Mouse (Mus musculus): Measurements from ENCODE around the gene Sema3f. TPM values are rescaled to one million over a fixed set of nuclear protein-coding genes. Genes with fewer than 3 reads are reported as not detected.

Sema3f gene
- polyA plus RNA-seq, 1 experiment from 2014 or later: 8.1 TPM

- ATAC-seq (ENCODE audit: insufficient number of reproducible peaks, low FRiP score): no peak
- Histone ChIP-seq H3K4me1 (replicated peaks) (peaks cover 26% of the 10 kb centered on the region), H3K4me2 (no peak overlapping the region), H3K4me3 (no peak overlapping the region), H3K36me3 (peaks cover 11% of the 10 kb centered on the region), H3K9ac (no peak overlapping the region), H3K27me3 (replicated peaks) (peaks cover 28% of the 10 kb centered on the region), H3K9me3 (replicated peaks) (no peaks in the 10 kb centered on the region), H3K27ac (ENCODE audit: poor library complexity, severe bottlenecking) (no peak overlapping the region)
- 21% methylated on average over 7 of the region's 7 CpGs for WGBS
Measured at GRCm38 (mm10) chr9:107734567-107734971, 24.3 kb upstream of the Sema3f start.

- no peak overlapping the region for H3K9ac ChIP-seq
- WGBS: 64% methylated on average over 3 of the region's 3 CpGs
- peaks cover 7% of the 10 kb centered on the region for H3K27me3 ChIP-seq (replicated peaks)
- H3K9me3 ChIP-seq (replicated peaks): no peaks in the 10 kb centered on the region
- H3K4me3 ChIP-seq: no peak overlapping the region
- ATAC-seq (ENCODE audit: insufficient number of reproducible peaks, low FRiP score): no peak
- peaks cover 16% of the 10 kb centered on the region for H3K4me1 ChIP-seq (replicated peaks)
- no peak overlapping the region for H3K4me2 ChIP-seq
- H3K27ac ChIP-seq (ENCODE audit: poor library complexity, severe bottlenecking): no peak overlapping the region
- no peaks in the 10 kb centered on the region for H3K36me3 ChIP-seq
Measured at GRCm38 (mm10) chr9:107729709-107730108, 19.4 kb upstream of the Sema3f start.

- Histone ChIP-seq H3K27me3 (replicated peaks) (peaks cover under 1% of the 10 kb centered on the region), H3K9ac (no peak overlapping the region), H3K27ac (ENCODE audit: poor library complexity, severe bottlenecking) (no peak overlapping the region), H3K9me3 (replicated peaks) (no peaks in the 10 kb centered on the region), H3K4me3 (no peak overlapping the region), H3K36me3 (no peaks in the 10 kb centered on the region), H3K4me2 (no peak overlapping the region), H3K4me1 (replicated peaks) (peaks cover 18% of the 10 kb centered on the region)
- no peak for ATAC-seq (ENCODE audit: insufficient number of reproducible peaks, low FRiP score)
- WGBS: 28% methylated on average over 6 of the region's 6 CpGs
Measured at GRCm38 (mm10) chr9:107728919-107729670, 18.8 kb upstream of the Sema3f start.

- H3K27me3 ChIP-seq (replicated peaks): 0 out of 2 replicates have a peak, but pooled peaks cover 6% of the 10 kb centered on the region
- no peak overlapping the region for H3K27ac ChIP-seq (ENCODE audit: poor library complexity, severe bottlenecking)
- 55% methylated on average over 3 of the region's 3 CpGs for WGBS
- no peak overlapping the region for H3K4me3 ChIP-seq
- no peaks in the 10 kb centered on the region for H3K36me3 ChIP-seq
- H3K4me2 ChIP-seq: no peak overlapping the region
- no peaks in the 10 kb centered on the region for H3K9me3 ChIP-seq (replicated peaks)
- peaks cover 31% of the 10 kb centered on the region for H3K4me1 ChIP-seq (replicated peaks)
- no peak for ATAC-seq (ENCODE audit: insufficient number of reproducible peaks, low FRiP score)
- H3K9ac ChIP-seq: no peak overlapping the region
Measured at GRCm38 (mm10) chr9:107727041-107727440, 16.8 kb upstream of the Sema3f start.

- Histone ChIP-seq H3K9ac (no peak overlapping the region), H3K4me1 (replicated peaks) (peaks cover 31% of the 10 kb centered on the region), H3K4me2 (no peak overlapping the region), H3K27me3 (replicated peaks) (0 out of 2 replicates have a peak, but pooled peaks cover 6% of the 10 kb centered on the region), H3K36me3 (no peaks in the 10 kb centered on the region), H3K27ac (ENCODE audit: poor library complexity, severe bottlenecking) (peak overlapping the region; percentile 51; the same call in 1 of the 2 replicates), H3K4me3 (no peak overlapping the region), H3K9me3 (replicated peaks) (no peaks in the 10 kb centered on the region)
- 75% methylated on average over 1 of the region's 1 CpGs for WGBS
- no peak for ATAC-seq (ENCODE audit: insufficient number of reproducible peaks, low FRiP score)
Measured at GRCm38 (mm10) chr9:107724796-107725195, 14.5 kb upstream of the Sema3f start.

- H3K4me1 ChIP-seq (replicated peaks): peaks cover 27% of the 10 kb centered on the region
- 1% methylated on average over 11 of the region's 11 CpGs for WGBS
- no peaks in the 10 kb centered on the region for H3K36me3 ChIP-seq
- H3K4me3 ChIP-seq: peak overlapping the region; percentile 2; the same call in 1 of the 2 replicates
- no peaks in the 10 kb centered on the region for H3K9me3 ChIP-seq (replicated peaks)
- peak overlapping the region; percentile 51 for H3K27ac ChIP-seq (ENCODE audit: poor library complexity, severe bottlenecking)
- peak overlapping the region; percentile 45 for H3K4me2 ChIP-seq
- peak; percentile 49 for ATAC-seq (ENCODE audit: insufficient number of reproducible peaks, low FRiP score)
- H3K9ac ChIP-seq: peak overlapping the region; percentile 37
- H3K27me3 ChIP-seq (replicated peaks): 0 out of 2 replicates have a peak, but pooled peaks cover 6% of the 10 kb centered on the region
Measured at GRCm38 (mm10) chr9:107723794-107724531, 13.7 kb upstream of the Sema3f start.

GRCm38 (mm10) chr9:107723292-107723691, 13.0 kb upstream of the Sema3f start:
- Histone ChIP-seq H3K27me3 (replicated peaks) (0 out of 2 replicates have a peak, but pooled peaks cover 6% of the 10 kb centered on the region), H3K9me3 (replicated peaks) (no peaks in the 10 kb centered on the region), H3K9ac (peak overlapping the region; percentile 41), H3K36me3 (no peaks in the 10 kb centered on the region), H3K4me2 (peak overlapping the region; percentile 45), H3K4me1 (replicated peaks) (peaks cover 21% of the 10 kb centered on the region), H3K27ac (ENCODE audit: poor library complexity, severe bottlenecking) (no peak overlapping the region), H3K4me3 (no peak overlapping the region)
- 12% methylated on average over 6 of the region's 6 CpGs for WGBS
- no peak for ATAC-seq (ENCODE audit: insufficient number of reproducible peaks, low FRiP score)

- 75% methylated on average over 10 of the region's 10 CpGs for WGBS
- no peak overlapping the region for H3K9ac ChIP-seq
- no peak overlapping the region for H3K27ac ChIP-seq (ENCODE audit: poor library complexity, severe bottlenecking)
- ATAC-seq (ENCODE audit: insufficient number of reproducible peaks, low FRiP score): no peak
- no peak overlapping the region for H3K4me2 ChIP-seq
- H3K4me1 ChIP-seq (replicated peaks): peaks cover 41% of the 10 kb centered on the region
- H3K4me3 ChIP-seq: no peak overlapping the region
- no peaks in the 10 kb centered on the region for H3K9me3 ChIP-seq (replicated peaks)
- H3K36me3 ChIP-seq: no peaks in the 10 kb centered on the region
- H3K27me3 ChIP-seq (replicated peaks): peaks cover 6% of the 10 kb centered on the region; the same call in 1 of the 2 replicates
Measured at GRCm38 (mm10) chr9:107718781-107719540, 8.7 kb upstream of the Sema3f start.

GRCm38 (mm10) chr9:107716951-107717350, 6.7 kb upstream of the Sema3f start:
- Histone ChIP-seq H3K4me3 (no peak overlapping the region), H3K4me1 (replicated peaks) (peaks cover 36% of the 10 kb centered on the region), H3K27me3 (replicated peaks) (peaks cover under 1% of the 10 kb centered on the region; the same call in 1 of the 2 replicates), H3K9ac (no peak overlapping the region), H3K36me3 (no peaks in the 10 kb centered on the region), H3K27ac (ENCODE audit: poor library complexity, severe bottlenecking) (no peak overlapping the region), H3K9me3 (replicated peaks) (no peaks in the 10 kb centered on the region), H3K4me2 (no peak overlapping the region)
- no peak for ATAC-seq (ENCODE audit: insufficient number of reproducible peaks, low FRiP score)
- 41% methylated on average over 6 of the region's 6 CpGs for WGBS

- no peak overlapping the region for H3K27ac ChIP-seq (ENCODE audit: poor library complexity, severe bottlenecking)
- no peak overlapping the region for H3K4me3 ChIP-seq
- WGBS: 78% methylated on average over 2 of the region's 2 CpGs
- peaks cover 13% of the 10 kb centered on the region for H3K27me3 ChIP-seq (replicated peaks)
- no peaks in the 10 kb centered on the region for H3K36me3 ChIP-seq
- no peaks in the 10 kb centered on the region for H3K9me3 ChIP-seq (replicated peaks)
- H3K9ac ChIP-seq: no peak overlapping the region
- H3K4me2 ChIP-seq: no peak overlapping the region
- no peak for ATAC-seq (ENCODE audit: insufficient number of reproducible peaks, low FRiP score)
- peaks cover 36% of the 10 kb centered on the region for H3K4me1 ChIP-seq (replicated peaks)
Measured at GRCm38 (mm10) chr9:107715632-107716031, 5.4 kb upstream of the Sema3f start.
